Mouse (Mus musculus) forebrain, embryonic 13.5 days (tissue): ENCODE measurements around the gene Cfap65. TPM values are rescaled to one million over a fixed set of nuclear protein-coding genes. Genes with fewer than 3 reads are reported as not detected.

Experiments
- ATAC-seq: fragments of 200-750 bp; cut with Nextera tagmentation; 2 replicates; pipeline ENCODE4 v1.8.0; 2017
- H3K27ac ChIP-seq: fragments of 300-500 bp; sonication (generic); 2 replicates; pipeline ENCODE4 v1.5.1; 2015; ENCODE audit warnings: inconsistent platforms, mild to moderate bottlenecking, moderate library complexity
- H3K27me3 ChIP-seq: fragments of 300-500 bp; sonication (generic); 2 replicates; pipeline ENCODE4 v1.6.1; 2015; ENCODE audit warnings: mild to moderate bottlenecking, inconsistent platforms
- H3K36me3 ChIP-seq: fragments of 300-500 bp; sonication (generic); 2 replicates; pipeline ENCODE4 v1.6.1; 2015; ENCODE audit warnings: mild to moderate bottlenecking, inconsistent platforms; ENCODE audit not compliant: poor library complexity, severe bottlenecking
- H3K4me1 ChIP-seq: fragments of 300-500 bp; sonication (generic); 2 replicates; pipeline ENCODE4 v1.6.1; 2015; ENCODE audit warnings: inconsistent platforms
- H3K4me2 ChIP-seq: fragments of 300-500 bp; sonication (generic); 2 replicates; pipeline ENCODE4 v1.6.1; 2015; ENCODE audit warnings: inconsistent platforms, mild to moderate bottlenecking, moderate library complexity
- H3K4me3 ChIP-seq: fragments of 300-500 bp; sonication (generic); 2 replicates; pipeline ENCODE4 v1.5.1; 2015; ENCODE audit warnings: mild to moderate bottlenecking, inconsistent platforms
- H3K9ac ChIP-seq: fragments of 300-500 bp; sonication (generic); 2 replicates; pipeline ENCODE4 v1.6.1; 2015; ENCODE audit warnings: mild to moderate bottlenecking, inconsistent platforms
- H3K9me3 ChIP-seq: fragments of 300-500 bp; sonication (generic); replicated peaks from 2 replicates; pipeline ENCODE4 v1.6.1; 2016; ENCODE audit warnings: inconsistent platforms
- WGBS: fragments of 180-500 bp; shearing (Covaris S2); methylation state at CpG from one replicate; pipeline ENCODE4 v1.1.7; 2015; 5-methylcytosine and 5-hydroxymethylcytosine counted together
- polyA plus RNA-seq: library from polyadenylated mRNA; unstranded; fragments of >200 nt; fragmentation: Nextera tagmentation; extraction: Ambion mirVana; gene quantifications from 2 replicates; pipeline ENCODE4 v1.2.1, GENCODE M21; 2015

Gene Cfap65
- polyA plus RNA-seq, 1 experiment from 2014 or later = 0.56 TPM

DNA sequence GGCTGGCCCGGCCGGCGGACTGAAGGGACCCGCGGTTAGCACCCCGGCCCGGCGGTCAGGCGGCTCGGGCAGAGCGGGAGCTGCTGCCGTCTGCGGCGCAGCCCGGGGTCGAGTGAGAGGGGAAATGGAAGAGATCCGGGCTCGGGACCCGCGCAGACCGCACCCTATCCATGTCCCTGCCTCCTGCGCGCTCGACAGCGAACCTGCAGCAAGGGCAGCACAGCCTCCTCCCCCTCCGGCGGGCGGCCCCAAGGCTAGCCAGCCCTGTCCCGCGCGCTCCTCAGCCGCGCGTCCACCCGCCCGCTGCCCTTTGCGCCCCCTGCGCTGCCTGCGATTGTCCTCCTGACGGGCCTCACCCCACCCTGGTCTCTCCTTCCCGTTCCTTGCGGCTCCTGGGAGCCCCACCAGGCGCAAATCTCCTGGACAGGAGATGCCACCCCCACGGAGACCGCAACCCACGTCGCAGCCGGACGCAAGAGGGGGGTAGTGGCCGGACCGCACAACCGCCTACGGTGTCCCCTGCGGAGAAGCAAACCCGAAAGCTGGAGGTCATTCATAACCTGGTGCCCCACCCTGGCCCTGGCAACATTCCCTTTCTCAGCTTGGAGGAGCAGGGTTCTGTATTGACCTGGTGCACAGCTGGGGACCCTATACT lies 16.3 kb upstream of the Cfap65 start, which contains the start of gene Ihh:
Gene Ihh (minus strand): TSS at position 117 of the 655 bp plus-strand sequence.
- no peaks in the 10 kb centered on the region for H3K36me3 ChIP-seq
- peaks cover 94% of the 10 kb centered on the region for H3K27me3 ChIP-seq
- no peak within 1 kb of the TSS for H3K27ac ChIP-seq
- peaks cover 38% of the 10 kb centered on the region for H3K4me1 ChIP-seq
- peak within 1 kb of the TSS; percentile 45 for H3K9ac ChIP-seq
- no peaks in the 10 kb centered on the region for H3K9me3 ChIP-seq
- 0 out of 2 replicates have a peak, but pooled peaks have one; percentile 24 for ATAC-seq
- 1% methylated on average over 54 of the region's 55 CpGs for WGBS
- H3K4me3 ChIP-seq = peak within 1 kb of the TSS; percentile 35
- peak within 1 kb of the TSS; percentile 63 for H3K4me2 ChIP-seq

DNA sequence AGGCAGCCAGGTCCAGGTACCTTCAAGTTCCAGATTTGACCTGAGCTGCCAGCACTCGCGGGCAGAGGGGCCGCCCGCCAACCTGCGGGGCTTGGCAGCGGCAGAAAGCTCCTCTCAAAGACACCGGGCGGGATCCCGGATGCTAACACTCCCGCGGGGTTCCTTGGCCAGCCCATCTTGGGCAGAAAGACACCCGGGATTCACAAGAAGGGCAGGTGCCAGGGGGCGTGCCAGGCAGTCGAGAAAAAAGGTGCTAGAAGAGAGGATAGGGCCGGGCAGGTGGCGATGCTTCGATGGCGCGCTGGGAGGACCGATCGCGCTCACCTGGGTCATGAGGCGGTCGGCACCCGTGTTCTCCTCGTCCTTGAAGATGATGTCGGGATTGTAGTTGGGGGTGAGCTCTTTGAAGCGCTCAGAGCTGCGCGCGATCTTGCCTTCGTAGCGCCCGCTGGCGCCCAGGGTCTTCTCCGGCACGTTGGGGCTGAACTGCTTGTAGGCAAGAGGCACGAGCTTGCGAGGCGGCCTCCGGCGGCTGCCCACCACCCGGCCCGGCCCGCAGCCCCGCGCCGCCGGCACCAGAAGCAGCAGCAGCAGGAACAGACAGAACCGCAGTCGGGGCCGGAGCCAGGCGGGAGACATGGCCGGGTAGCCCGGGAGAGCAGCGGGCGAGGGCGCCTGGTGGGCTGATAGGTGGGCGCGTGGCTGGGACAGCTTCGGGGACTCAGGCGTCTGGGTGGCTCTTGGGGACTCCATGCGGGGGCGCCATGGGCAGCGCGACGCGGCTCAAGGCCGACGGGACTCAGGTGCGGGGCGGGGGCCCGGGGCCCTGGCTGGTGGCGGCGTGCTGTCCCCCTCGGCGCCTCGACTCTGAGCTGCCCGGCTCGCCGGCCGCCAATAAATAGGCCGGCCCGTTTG lies 15.4 kb upstream of the Cfap65 start:
- Histone ChIP-seq H3K9ac (peak overlapping the region; percentile 45), H3K9me3 (no peaks in the 10 kb centered on the region), H3K4me3 (peak overlapping the region; percentile 35), H3K4me2 (peak overlapping the region; percentile 63), H3K27me3 (peaks cover 97% of the 10 kb centered on the region), H3K27ac (no peak overlapping the region), H3K36me3 (no peaks in the 10 kb centered on the region), H3K4me1 (peaks cover 38% of the 10 kb centered on the region)
- WGBS = under 1% methylated on average over 68 of the region's 84 CpGs
- ATAC-seq = 0 out of 2 replicates have a peak, but pooled peaks have one; percentile 27

DNA sequence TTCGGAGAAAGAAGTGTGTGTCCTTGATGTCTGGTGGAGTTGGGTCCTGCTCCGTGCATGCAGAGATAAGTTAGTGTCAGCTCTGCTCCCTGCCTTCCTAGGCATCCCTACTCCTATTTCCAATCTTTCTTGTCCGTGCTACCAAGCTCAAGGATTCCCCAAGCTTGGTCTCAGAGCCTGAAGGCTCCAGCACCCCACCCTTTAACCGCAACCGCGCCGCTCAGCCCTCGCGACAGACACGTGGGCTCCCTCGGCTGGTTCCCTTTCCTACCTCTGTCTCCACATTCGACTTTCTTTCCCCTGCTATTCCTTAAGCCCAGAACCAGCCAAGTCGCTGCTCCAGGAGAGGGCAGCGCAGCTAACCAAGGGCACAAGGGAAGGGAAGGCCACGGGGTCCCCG lies 14.7 kb upstream of the Cfap65 start:
- H3K36me3 ChIP-seq = no peaks in the 10 kb centered on the region
- H3K4me3 ChIP-seq = no peak overlapping the region; the same call in 1 of the 2 replicates
- H3K4me2 ChIP-seq = peak overlapping the region; percentile 63; the same call in 1 of the 2 replicates
- WGBS = 2% methylated on average over 16 of the region's 16 CpGs
- no peak overlapping the region for H3K9ac ChIP-seq
- H3K27me3 ChIP-seq = peaks cover 99% of the 10 kb centered on the region
- H3K4me1 ChIP-seq = peaks cover 38% of the 10 kb centered on the region
- no peaks in the 10 kb centered on the region for H3K9me3 ChIP-seq
- ATAC-seq = no peak
- H3K27ac ChIP-seq = no peak overlapping the region

DNA sequence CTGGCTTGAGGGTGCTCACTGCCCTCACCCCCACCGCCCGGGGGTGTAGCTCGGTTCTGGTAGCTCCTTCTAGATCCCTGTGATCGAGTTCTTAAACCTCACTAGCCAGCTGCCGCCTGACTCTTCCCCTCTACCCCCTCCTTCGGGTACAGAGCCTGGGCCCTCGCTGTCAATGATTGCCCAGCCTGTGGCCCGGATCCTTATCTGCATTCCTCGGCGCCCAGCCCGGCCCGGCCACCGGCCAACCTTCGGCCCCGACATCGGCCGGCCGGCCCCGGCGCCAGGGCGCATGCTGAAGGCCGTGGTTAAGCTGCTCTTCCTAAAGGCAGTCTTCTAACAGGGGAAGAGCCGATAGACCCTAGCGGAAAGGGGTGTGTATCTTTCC lies 14.3 kb upstream of the Cfap65 start:
- H3K9me3 ChIP-seq = no peaks in the 10 kb centered on the region
- no peak for ATAC-seq
- no peak overlapping the region for H3K9ac ChIP-seq
- no peak overlapping the region for H3K27ac ChIP-seq
- peaks cover 38% of the 10 kb centered on the region for H3K4me1 ChIP-seq
- H3K4me3 ChIP-seq = no peak overlapping the region
- H3K27me3 ChIP-seq = peaks cover 99% of the 10 kb centered on the region
- H3K36me3 ChIP-seq = no peaks in the 10 kb centered on the region
- H3K4me2 ChIP-seq = no peak overlapping the region
- WGBS = 3% methylated on average over 24 of the region's 24 CpGs

DNA sequence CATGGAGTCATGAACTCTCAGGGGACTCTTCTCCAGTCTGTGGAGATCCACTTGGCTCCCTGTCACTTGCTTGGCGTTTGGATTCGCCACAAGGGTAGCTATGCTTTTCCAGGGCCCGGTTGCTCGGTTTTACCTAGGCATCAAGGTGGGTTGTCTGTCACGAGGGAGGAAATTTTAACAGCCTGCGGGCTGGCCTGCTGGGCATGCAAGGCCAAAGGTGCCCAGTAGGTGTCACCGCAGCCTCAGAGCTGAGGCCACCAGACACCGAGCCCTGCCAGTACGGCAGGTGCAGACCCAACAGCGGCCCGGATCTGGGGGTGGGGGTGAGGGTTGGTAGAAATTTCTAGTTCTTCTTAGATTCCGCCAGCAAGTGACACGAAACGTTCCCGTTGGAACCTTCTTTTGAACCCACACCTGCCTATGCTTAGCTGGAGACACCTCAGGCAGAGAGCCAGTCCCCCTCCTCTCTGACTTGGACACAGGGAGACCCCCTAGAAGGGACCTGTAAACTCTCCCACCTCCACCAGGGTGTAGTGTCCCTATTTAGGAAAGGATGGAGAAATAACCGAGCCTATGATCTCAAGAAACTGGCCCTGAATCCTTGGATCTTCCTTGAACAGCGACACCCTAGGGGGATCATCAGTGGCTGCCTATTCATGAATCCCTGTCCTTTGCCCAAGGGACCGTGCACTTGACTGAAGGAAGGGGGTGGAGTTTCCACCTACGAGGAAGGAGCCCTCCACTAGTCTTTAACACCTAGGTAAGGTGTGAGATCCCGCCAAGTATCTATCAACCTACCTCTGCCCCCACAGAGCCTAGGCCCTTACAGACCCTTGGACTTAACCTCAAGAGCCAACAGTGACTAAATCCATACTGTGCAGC lies 13.6 kb upstream of the Cfap65 start:
- H3K4me3 ChIP-seq = 0 out of 2 replicates have a peak overlapping the region, but pooled peaks have one; percentile 26
- no peak; the same call in 1 of the 2 replicates for ATAC-seq
- H3K9ac ChIP-seq = no peak overlapping the region
- no peaks in the 10 kb centered on the region for H3K36me3 ChIP-seq
- no peaks in the 10 kb centered on the region for H3K9me3 ChIP-seq
- 1% methylated on average over 20 of the region's 20 CpGs for WGBS
- no peak overlapping the region for H3K27ac ChIP-seq
- peaks cover 98% of the 10 kb centered on the region for H3K27me3 ChIP-seq
- peak overlapping the region; percentile 60 for H3K4me2 ChIP-seq
- peaks cover 38% of the 10 kb centered on the region for H3K4me1 ChIP-seq

DNA sequence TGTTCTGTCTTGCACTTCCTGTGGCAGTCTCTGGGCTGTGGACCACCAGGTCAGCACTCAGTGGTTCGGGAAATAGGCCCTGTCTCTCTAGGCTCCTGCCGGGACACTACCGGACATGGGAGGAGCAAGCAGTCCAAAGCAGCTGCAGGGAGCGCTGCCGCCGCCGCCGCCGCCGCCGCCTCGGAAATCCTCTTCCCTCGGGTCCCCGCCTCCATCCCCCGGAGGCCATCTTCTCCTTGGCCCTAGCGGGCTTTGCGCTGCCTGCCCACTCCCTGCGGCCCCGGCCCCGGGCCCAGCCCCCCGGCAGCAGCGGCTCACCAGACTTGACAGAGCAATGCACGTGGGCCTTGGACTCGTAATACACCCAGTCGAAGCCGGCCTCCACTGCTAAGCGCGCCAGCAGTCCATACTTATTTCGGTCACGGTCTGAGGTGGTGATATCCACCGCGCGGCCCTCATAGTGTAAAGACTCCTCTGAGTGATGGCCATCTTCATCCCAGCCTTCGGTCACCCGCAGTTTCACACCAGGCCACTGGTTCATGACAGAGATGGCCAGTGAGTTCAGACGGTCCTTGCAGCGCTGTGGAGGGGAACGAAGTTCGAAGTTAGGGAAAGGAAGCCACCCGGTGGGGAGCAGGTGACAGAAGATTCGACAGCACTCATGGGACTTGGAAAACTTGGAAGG lies 12.7 kb upstream of the Cfap65 start:
- Histone ChIP-seq H3K27ac (no peak overlapping the region), H3K4me3 (peak overlapping the region; percentile 26), H3K36me3 (no peaks in the 10 kb centered on the region), H3K4me2 (peak overlapping the region; percentile 60), H3K4me1 (peaks cover 38% of the 10 kb centered on the region), H3K27me3 (peaks cover 97% of the 10 kb centered on the region), H3K9me3 (no peaks in the 10 kb centered on the region), H3K9ac (peak overlapping the region; percentile 49; the same call in 1 of the 2 replicates)
- no peak for ATAC-seq
- WGBS = 1% methylated on average over 41 of the region's 41 CpGs

DNA sequence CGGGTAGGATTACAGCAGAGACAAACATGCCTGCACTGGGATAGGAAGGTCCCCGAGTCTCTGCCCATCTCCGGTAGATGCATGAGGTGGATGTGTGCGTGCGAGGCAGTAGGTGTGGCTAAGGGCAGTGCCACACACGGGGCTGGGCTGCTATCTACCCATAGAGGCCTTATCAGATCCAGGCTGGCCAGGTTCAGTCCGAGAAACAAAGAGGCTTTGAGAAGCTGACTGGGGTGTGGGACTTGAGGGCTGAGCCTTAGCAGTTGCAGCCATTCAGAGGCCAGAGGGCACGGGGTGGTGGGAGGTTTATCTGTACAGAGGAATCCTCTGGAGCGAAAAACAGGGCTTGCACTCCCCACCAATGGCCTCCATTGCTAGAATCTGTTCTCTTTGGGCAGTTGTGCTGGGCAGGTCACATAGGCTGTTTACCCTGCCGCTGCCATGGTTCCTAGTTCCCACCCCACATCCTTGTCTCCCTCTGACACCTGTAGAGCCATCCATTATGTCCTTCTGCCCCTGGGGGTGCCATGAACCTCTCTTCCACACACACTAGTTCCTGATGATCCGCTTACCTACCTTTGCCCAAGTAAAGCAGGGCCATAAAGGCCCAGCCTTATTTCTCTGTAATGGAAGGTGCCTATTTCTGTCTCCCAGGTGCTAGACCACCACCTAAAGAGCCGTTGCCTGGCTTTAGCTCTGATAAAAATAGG lies 6.4 kb upstream of the Cfap65 start:
- Histone ChIP-seq H3K27me3 (peaks cover 79% of the 10 kb centered on the region), H3K36me3 (no peaks in the 10 kb centered on the region), H3K4me1 (no peaks in the 10 kb centered on the region), H3K27ac (no peak overlapping the region), H3K4me3 (no peak overlapping the region), H3K4me2 (no peak overlapping the region), H3K9me3 (no peaks in the 10 kb centered on the region), H3K9ac (no peak overlapping the region)
- no peak for ATAC-seq
- WGBS = 51% methylated on average over 12 of the region's 12 CpGs

DNA sequence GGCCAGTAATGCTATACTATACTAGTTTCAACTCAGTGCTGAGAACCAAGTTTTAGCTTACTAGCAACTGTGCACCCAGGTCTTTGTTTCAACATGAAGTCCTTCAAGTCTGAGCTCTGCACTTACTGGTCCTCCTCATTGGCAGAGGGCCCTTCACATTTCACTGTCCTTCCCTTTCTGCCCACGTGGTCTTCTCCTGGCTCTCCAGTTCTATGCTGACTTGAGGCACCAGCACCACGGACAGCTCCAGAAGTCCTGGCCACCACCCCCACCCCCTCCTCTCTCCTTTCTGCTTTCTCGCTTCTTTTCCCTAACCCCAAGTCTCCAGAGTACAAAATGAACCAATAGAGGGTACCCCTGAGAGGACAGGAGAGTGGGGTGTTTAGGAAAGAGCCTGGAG lies 4.4 kb upstream of the Cfap65 start:
- no peak overlapping the region for H3K9ac ChIP-seq
- no peak overlapping the region for H3K27ac ChIP-seq
- H3K27me3 ChIP-seq = peaks cover 63% of the 10 kb centered on the region
- ATAC-seq = no peak
- no peaks in the 10 kb centered on the region for H3K9me3 ChIP-seq
- no peaks in the 10 kb centered on the region for H3K36me3 ChIP-seq
- no peaks in the 10 kb centered on the region; the same call in 1 of the 2 replicates for H3K4me1 ChIP-seq
- WGBS = 8% methylated on average over 3 of the region's 3 CpGs
- H3K4me2 ChIP-seq = no peak overlapping the region
- no peak overlapping the region for H3K4me3 ChIP-seq

DNA sequence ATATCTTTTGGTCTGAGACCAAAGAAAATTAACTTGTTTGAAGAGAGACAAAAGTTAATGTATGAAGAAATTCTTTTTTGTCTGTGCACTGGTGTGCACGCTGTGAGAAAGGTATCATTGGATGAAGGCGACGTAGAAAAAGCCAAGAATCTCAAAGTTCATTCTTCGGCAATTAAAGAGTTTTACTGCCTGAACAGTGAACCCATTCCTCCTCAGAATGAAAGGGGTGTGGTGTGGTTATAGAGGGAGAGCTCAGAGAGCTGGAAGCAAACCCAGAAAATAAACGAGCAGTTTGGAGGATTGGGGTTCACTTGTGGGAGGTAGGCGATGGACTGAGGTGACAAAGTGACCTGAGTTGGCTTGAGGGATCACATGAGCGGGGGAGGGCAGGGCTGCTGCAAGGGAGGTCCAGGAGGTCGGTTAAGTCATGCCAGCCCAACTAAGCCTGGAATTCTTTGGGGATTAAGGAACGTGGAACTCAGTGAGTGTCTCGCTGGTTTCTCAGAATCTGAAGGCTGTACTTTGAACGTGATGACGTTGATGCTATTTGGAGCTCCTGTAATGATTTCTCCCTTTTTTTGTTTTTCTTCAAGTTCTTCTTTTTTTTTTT lies 927 bp upstream of the Cfap65 start:
- Histone ChIP-seq H3K9me3 (no peaks in the 10 kb centered on the region), H3K4me3 (no peak overlapping the region), H3K9ac (no peak overlapping the region), H3K4me1 (no peaks in the 10 kb centered on the region; the same call in 1 of the 2 replicates), H3K27ac (no peak overlapping the region), H3K4me2 (no peak overlapping the region), H3K27me3 (peaks cover 60% of the 10 kb centered on the region), H3K36me3 (no peaks in the 10 kb centered on the region)
- 35% methylated on average over 12 of the region's 12 CpGs for WGBS
- no peak for ATAC-seq

DNA sequence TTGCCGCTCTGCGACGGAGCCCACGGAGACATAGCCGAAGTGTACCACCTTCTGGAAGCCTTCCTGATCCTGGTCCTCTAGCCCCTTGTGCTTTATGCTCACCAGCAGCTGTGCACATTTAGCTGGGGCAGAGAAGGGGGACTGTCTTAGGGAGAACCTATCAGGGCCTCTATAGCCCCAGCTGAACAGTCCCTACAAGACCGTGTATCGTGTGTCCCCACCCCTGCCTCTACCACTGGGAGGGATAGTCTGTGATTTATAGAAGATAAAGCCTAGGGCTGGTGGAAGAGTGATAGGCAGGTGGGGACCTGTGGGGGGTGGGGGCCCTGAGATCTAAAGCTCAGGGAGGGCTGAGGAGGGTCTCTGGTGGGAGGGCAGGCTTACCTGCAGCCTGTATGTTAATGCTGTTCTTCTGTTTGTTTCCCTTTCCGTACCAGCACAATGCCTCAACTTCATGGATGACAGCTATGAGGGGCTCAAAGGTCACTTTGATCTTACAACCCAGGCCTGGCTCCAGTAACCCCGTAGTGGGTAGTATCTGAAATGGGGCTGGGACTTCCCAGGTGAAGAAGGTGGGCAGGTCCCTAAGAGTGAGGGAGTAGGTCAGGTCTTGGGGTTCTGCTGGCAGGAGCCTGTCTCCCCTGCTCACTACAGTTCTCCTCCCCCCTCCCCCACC lies 7.6 kb downstream of the Cfap65 start:
- ATAC-seq = no peak
- Histone ChIP-seq H3K9ac (no peak overlapping the region), H3K4me1 (no peaks in the 10 kb centered on the region), H3K36me3 (no peaks in the 10 kb centered on the region), H3K27ac (no peak overlapping the region), H3K4me2 (no peak overlapping the region), H3K4me3 (no peak overlapping the region), H3K27me3 (peaks cover 48% of the 10 kb centered on the region), H3K9me3 (no peaks in the 10 kb centered on the region)
- 84% methylated on average over 9 of the region's 9 CpGs for WGBS
